Mouse (Mus musculus): Measurements from ENCODE around the gene Rraga.

GRCm38 (mm10) chr4:86527162-86528136 is 48.0 kb upstream of the Rraga start:
- TF ChIP-seq E2F4 (IDR thresholded peaks at IDR 0.05; ENCODE audit: borderline replicate concordance, low read depth, low read length): no peak
- no peak for TF ChIP-seq CTCF (IDR thresholded peaks at IDR 0.05 in 2 of 3, conservative IDR thresholded peaks at IDR 0.05 in 1 of 3; ENCODE audit: control insufficient read depth in 1 of 3, insufficient read depth in 1 of 3, low read depth in 2 of 3, low read length in 3 of 3, poor library complexity in 1 of 3, severe bottlenecking in 1 of 3)
- TF ChIP-seq KAT2A (conservative IDR thresholded peaks at IDR 0.05; ENCODE audit: low read depth, low read length): no peak
- TF ChIP-seq MYB (IDR thresholded peaks at IDR 0.05; ENCODE audit: low read depth, low read length): no peak
- TF ChIP-seq MYC (IDR thresholded peaks at IDR 0.05; ENCODE audit: low read depth, low read length): no peak
- TF ChIP-seq ZKSCAN1 (IDR thresholded peaks at IDR 0.05; ENCODE audit: low read depth, low read length): no peak
- TF ChIP-seq ETS1 (IDR thresholded peaks at IDR 0.05; ENCODE audit: low read depth, low read length): no peak
- no peak for TF ChIP-seq USF1 (IDR thresholded peaks at IDR 0.05; ENCODE audit: low read depth, low read length)
- no peak for TF ChIP-seq POLR2A (IDR thresholded peaks at IDR 0.05; ENCODE audit: control insufficient read depth in 1 of 2, insufficient read depth in 1 of 2, low read depth in 1 of 2, low read length in 2 of 2, poor library complexity in 1 of 2)
- TF ChIP-seq EP300 (IDR thresholded peaks at IDR 0.05; ENCODE audit: low read depth in 1 of 2, low read length in 2 of 2): no peak
- TF ChIP-seq RCOR1 (IDR thresholded peaks at IDR 0.05; ENCODE audit: low read depth, low read length): no peak

All from MEL (cell line).